Mouse (Mus musculus): ENCODE measurements at regions not wholly inside any gene's neighbourhood (a gene's known extent, or its start where the extent isn't known, plus 50 kb on each side); places are given as distances from the start of the nearest gene placed in this dataset.

DNA sequence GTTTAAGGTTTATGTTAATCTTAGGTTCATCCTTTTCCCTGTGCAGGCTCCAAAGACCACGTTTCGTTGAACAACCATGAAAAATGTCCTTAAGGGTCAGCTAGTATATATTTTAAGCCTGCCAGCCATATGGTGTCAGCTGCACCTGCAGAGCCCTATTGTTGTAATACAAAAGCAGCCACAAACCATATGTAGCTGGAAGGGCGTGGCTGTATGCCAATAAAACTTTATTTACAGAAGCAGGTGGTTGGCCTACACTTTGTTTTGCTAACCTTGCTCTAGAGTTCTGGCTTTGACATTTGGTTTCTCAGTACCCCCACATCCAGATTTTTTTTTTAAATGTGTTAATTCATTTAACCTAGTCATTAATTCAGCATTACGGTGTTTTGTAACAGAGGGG, 711.1 kb upstream of the Car8 start:
- no peak for DNase-seq

DNA sequence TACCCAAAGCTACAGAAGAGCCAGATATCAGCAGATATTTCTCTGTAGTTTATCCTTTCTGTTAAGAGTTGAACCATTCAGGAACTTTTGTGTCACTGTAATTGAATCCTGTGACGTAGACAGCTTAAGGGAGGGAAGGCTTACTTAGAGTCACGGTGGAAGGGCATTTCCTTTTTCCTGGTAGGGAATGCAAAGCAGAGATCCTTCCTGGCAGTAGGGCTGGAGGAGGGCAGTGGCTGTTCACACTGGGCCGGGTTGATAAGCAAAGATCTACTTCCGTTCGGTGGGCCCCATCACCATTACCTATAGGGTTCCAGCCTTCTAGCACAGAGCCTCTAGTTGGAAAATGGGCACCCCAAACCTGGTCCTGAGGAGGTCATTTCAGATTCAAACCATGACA, 710.7 kb upstream of the Car8 start:
- no peak for DNase-seq

DNA sequence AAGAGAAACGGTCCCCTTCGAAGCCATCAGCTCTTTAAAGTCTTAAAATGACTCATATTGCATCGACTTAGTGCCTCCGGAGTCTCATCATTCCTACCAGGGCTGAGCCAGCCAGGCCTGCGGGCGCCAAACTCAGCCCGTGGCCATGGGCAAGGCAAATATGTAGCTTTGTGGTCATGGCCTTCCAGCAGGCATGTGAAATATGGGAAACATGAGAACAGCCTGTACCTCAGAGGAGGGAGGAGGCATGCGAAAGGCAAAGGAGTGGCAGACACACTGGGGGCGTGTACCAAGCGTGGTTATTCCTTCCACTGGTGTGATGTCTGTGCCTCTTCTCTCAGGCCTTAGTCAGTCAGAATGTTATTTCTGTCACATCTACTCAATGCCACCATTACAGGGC, 706.3 kb upstream of the Car8 start:
- DNase-seq = no peak

DNA sequence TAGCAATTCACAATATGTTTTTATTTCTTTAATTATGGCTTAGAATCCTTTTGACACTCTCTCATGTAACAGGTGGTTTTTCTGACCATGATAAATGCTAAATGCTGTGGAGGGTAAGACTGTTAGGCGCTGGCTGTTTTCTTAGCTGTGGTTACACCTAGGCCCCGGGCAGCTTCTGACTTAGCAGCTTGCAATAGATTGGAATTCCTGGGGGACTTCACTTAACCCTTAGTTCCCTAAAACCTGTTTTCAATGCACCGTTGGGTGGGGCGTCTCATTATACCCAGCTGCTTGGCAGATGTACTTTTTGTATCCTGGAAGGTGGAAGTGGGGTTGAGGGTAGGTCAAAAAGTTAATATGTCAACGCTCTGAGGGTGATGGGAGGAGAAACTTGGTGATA, 704.2 kb upstream of the Car8 start:
- no peak for DNase-seq

DNA sequence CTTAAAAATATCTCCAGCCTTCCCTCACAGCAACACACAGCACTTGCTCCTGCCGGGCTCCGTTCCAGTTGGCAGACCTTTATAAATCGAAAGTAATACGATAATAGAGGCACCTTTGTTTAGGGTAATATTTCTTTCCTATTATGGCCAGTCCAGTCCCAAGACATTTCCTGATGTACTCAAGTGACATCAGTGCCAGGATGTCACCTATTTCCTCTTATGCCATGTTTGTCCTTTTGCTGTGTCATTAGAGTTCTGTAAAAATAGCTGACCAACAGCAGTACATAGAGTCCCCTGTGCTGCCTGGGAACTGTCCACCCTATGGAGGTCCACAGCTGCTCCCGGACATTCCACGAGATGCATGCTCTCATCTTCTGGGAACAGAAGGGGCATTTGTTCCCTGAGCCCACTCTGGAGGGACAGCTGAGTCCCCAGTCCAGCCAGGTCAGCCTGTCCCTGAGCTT, 700.1 kb upstream of the Car8 start:
- DNase-seq = peak; percentile 46 to 47

DNA sequence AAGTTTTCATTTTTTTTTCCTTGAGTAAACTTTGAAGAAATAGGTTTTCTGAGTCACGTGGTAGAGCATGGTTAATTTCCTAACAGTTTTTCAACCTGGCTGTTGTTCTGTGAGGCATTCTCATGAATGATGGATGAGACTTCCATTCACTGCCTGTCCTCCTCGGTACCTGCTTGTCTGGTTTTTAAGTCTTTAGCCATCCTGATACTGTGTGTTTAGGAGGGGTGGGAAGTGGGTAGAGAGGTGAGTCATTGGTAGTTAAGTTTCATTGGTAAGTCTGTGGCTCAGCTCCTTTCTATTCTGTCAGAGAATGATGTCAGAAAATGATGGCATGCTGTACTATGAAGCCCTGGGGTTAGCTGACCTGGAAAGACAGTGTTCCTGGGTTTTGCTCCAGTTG, 697.1 kb upstream of the Car8 start:
- no peak for DNase-seq

DNA sequence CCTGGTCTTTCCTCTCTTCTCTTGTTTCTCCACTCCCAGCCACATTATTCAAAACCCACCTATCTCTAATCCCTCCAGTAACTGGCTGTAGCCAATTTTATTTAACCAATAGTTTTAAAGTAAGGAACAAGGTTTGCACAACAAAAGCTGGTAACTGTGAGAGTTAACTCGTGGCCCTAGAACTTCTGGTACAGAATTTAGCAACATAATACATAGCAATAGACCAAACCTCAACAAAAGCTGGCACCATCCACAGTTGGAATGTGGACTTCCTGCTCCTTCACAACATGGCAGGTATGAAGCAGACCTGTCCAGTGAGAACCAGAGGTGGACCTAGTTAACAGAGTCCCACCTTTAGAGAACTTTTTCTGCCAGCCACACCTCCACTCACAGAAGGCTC, 695.7 kb upstream of the Car8 start:
- no peak for DNase-seq

DNA sequence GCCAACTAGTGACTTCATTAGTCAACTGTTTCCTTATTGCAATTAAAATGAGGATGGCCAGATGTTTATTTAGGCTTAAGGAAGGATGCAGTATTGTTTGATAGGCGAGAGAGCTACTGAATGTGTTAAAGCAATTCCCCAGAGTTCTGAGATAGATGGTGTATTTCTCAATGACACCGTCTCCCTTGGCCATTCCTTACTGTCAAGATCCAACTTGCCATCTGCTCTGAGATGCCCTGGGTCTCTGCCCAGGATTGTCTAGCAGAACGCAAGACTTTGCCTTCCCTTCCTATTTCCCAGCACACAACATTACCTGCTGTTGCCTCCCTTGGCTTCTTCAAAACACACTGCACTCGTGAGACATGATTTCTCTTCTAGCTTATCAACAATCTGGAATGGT, 690.5 kb upstream of the Car8 start:
- peak; percentile 71 to 81 for DNase-seq

DNA sequence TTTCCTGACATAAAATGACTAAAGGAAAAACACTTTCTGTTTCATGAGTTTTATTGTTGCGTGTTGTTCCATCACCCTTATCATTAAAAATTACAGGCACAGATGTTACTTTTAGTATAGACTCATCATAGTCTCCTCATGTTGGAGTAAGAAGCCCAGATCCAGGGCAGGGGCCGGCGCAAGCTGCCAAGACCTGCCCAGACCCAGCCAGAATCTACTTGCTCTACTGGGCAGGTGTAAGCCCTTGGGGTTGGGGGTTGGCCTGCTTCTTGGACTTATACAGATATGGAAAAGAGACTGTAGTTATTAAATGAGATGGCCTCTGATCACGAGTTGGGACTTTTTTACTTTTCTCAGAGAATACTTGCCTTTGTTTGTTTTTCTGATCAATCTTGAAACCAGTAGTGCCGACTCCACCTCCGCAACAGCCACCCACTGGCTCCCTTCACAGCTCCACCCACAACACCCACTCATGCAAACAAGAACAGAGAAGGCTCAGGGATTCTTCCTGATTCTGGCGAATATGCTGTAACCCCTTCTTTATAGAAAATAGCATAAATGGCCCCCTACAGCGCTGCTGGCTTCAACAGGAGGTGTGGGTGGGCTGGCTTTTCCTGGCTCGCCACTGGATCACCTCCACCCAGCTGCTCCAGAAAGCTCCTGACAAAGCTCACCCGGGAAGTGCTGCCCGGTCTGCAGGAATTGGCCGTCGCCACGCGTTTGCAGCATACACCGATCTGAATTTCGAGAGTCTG, 689.9 kb upstream of the Car8 start:
- DNase-seq = no peak

DNA sequence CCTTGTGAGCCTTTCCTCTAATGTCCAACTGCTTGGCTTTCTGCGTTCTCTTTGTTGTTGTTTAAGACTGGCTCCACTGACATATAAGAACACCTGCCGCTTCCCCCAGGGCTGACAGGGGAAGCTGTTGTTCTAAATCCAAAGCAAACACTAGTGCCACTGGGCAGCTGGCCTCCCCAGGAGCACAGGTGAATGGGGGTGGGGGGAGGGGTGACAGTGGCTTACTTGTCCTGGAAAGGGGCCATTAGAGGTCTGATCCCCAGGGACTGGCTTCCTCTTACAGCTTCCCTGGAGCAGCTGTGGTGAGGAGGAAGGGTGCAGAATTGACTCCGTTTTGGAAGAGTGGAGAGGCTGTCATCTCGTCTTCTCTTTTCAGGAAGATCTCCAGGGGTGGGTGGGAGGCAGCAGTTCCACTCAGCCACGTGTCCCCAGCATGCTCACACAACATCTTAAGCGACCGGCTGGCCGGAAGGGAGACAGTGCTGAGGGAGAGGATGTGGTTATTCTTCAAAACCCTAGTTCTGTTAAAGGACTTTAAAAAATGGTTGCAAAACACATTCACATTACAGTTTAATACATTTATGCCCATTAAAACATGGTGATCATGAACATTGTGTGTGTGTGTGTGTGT, 688.5 kb upstream of the Car8 start:
- DNase-seq = no peak

DNA sequence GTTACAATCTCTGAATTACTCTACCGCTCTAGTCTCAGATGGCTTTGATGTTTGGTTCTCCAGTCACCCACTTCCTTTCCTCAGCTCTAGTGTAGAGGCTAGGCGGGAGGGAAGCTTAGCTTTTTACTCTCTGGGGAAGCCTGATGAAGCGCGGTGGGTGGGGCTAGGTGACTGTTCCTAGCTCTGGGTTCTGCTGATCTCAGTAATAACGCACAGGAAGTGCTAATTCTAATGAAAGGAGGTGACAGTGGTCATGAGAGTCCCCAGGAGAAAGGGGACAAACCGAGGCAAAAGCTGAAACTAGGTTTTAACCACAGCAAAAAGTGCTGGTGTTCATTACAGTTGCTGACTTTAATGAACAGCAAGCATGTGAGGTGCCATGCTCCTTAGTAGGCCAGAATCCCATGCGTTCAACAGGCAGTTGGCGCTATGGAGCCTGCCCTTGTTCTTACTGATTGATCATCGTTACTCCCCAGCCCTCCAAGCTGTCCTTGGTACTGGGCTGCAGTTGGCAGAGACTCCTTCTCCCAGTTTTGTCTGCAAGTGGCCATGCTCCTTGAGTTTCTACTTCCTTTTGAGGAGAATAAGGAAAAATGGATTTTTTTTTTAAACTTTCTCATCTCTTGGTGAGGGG, 687.9 kb upstream of the Car8 start:
- no peak for DNase-seq

DNA sequence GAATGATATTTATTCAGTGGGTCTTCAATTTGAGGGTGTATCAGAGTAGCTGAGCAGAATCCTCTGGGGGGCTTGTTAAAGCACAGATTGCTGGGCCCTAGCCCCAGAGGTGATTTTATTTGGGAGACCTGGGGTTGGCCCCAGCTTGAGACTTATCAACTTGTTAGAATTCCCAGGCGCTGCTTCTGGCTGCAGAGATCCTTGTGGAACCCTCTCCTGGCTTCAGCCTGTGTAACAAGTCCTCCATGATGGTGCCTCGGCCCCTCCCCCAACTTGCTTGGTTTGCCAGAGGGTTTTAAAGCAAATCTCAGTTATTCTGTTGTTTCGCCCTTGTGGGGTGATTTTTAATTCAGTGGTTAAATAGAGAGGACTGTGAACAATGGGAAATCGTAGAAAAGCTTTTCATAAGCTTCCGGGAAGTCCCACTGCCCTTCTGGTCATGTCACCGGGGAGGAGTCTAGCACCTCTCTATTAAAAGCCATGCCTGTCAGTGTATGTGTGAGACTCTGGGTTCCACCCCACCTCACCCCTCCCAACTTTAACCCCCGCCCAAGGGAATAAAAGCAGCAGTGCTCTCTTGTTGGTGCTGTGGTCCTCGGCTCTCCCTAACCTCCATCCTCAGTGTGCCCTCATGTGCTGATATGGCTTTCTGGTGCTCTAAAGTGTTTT, 684.0 kb upstream of the Car8 start:
- no peak for DNase-seq

DNA sequence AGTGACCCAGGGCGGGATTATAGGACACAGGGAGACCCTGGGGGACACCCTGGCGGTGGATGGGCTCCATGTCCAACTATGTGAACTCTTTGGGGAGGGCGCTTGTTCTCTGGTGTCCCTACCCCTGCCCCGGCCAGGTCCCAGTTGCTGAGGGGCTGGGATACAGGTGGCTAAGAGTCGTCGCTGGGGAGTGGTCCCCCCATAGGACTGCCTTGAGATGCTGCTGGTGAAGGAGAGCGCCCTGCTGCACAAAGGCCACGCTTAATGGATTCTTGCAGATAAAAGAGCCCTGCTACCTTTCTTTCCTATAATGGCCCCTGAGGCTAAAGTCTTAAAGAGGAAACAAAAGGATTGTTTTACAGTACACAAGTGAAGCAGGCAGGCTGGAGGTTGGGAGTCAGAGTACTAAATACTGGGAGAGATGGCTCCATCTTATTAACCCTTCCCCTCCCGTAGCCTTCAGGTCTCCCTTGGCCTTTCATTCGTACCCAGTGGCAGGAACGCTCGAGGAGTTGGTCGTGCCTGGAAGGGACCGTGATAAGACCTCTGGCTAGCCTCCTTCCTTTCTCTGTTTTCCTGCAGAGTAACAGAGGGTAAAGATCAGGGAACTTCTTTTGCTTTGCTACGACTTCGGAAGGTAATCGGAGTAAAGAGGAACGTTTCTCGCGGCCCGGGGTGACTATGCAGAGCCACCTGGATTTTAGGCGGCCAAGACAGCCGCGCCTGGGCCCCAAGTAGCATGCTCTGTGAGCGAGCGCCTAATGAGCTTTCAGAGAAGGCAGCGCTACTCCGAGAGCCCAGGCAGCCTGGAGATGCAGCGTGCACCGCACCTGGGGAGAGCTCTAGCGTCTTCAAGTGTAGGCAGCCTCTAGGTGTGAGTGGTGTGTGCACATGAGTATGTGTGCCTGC, 682.9 kb upstream of the Car8 start:
- DNase-seq = no peak

DNA sequence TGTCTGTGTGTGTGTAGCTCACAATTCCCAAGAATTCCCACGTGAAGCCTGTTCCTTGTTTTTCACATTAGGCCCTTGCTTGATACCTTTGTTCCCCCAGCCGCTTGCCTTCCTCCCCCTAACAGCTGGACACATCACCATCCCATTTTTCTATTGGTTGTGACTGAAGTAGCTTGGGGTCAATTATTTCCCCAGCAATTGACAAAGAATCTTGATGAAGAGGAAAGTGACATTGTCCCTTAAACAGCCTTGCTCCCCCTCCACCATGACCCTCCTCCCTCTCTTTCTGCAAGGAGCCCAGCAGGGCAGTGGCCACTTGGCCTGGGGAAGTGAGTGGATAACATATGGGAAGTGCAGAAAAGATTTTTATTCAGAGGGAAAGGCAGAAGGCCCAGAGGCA, 681.5 kb upstream of the Car8 start:
- DNase-seq = no peak

DNA sequence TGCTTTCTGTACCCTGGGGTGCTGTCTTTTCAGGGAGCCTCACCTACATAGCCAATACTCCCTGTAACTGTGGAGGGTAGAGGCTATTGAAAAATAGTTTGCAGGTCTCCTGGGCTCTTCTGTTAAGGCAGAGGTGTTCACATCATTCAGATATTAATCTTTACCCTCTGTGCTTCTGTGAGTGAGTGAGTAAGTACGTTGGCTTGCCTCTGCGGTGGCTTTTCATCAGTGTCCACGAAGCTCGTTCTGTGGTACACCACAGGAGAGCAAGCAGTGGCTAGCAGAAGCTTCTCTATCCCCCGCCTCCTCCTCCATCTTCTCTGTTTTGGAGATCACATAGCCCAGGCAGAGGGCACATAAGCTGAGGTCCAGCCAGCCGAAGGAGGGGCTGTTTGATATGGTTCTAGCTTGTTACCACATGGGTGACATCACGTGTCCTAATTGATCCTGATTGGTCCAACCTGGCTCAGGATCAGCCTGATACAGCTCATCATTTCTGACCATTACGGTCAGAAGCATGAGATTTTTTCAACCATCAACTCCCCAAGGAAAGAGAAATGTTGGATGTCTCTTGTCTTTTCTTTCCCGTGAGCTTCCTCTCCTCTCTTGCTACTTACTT, 680.6 kb upstream of the Car8 start:
- no peak for DNase-seq

Measured in cerebellum, adult 18-20 months (tissue).